Mouse (Mus musculus): ENCODE data around the gene Abca1. TPM values are rescaled to one million over a fixed set of nuclear protein-coding genes. Genes with fewer than 3 reads are reported as not detected.

Abca1 gene
- total and polyA plus RNA-seq, 3 experiments = 8.4 to 9.0 TPM; not detected in 1

GRCm38 (mm10) chr4:53082451-53082850 is 77.2 kb downstream of the Abca1 start:
- peaks cover 0 to 15% of the 10 kb centered on the region in 2 experiments; a peak in 2 of 4 replicates for H3K36me3 ChIP-seq (ENCODE audit: control insufficient read depth in 1 of 2, insufficient read depth in 2 of 2, low read length in 2 of 2)

GRCm38 (mm10) chr4:53081851-53082250 is 77.8 kb downstream of the Abca1 start:
- Histone ChIP-seq H3K4me1 (ENCODE audit: control insufficient read depth in 1 of 2, insufficient read depth in 2 of 2, low read length in 2 of 2) (peaks cover 0 to 4% of the 10 kb centered on the region in 2 experiments; a peak in 1 of 4 replicates), H3K27me3 (ENCODE audit: control insufficient read depth in 1 of 2, insufficient read depth in 2 of 2, low read length in 2 of 2) (no peaks in the 10 kb centered on the region), H3K4me3 (ENCODE audit: control insufficient read depth in 1 of 2, insufficient read depth in 1 of 2, low read depth in 2 of 2, low read length in 2 of 2) (no peak overlapping the region), H3K27ac (ENCODE audit: control insufficient read depth, low read depth, low read length) (no peak overlapping the region), H3K79me2 (ENCODE audit: control insufficient read depth, insufficient read depth, low read length, poor library complexity) (no peaks in the 10 kb centered on the region), H3K9me3 (replicated peaks; ENCODE audit: insufficient read depth, low read length) (no peaks in the 10 kb centered on the region), H3K9ac (ENCODE audit: control insufficient read depth, low read depth, low read length, poor library complexity, severe bottlenecking) (no peak overlapping the region), H3K36me3 (ENCODE audit: control insufficient read depth in 1 of 2, insufficient read depth in 2 of 2, low read length in 2 of 2) (peaks cover 0 to 15% of the 10 kb centered on the region in 2 experiments; a peak in 2 of 4 replicates)
- no peak for DNase-seq (ENCODE audit: low read depth, low spot score)
- TF ChIP-seq RCOR1 (IDR thresholded peaks at IDR 0.05; ENCODE audit: low read depth, low read length) (no peak), USF2 (IDR thresholded peaks at IDR 0.05; ENCODE audit: borderline replicate concordance in 1 of 2, insufficient read depth in 1 of 2, low read depth in 1 of 2, low read length in 2 of 2) (no peak), ZMIZ1 (IDR thresholded peaks at IDR 0.05; ENCODE audit: low read depth, low read length) (no peak), BHLHE40 (IDR thresholded peaks at IDR 0.05; ENCODE audit: borderline replicate concordance, low read depth, low read length) (no peak), POLR2AphosphoS2 (IDR thresholded peaks at IDR 0.05; ENCODE audit: low read length) (no peak), GABPA (IDR thresholded peaks at IDR 0.05; ENCODE audit: low read depth, low read length) (no peak), MYB (IDR thresholded peaks at IDR 0.05; ENCODE audit: low read depth, low read length) (no peak)

More at GRCm38 (mm10) chr4:53082451-53082850, 77.2 kb downstream of the Abca1 start:
- H3K4me3 ChIP-seq (ENCODE audit: control insufficient read depth in 1 of 2, insufficient read depth in 1 of 2, low read depth in 2 of 2, low read length in 2 of 2) = no peak overlapping the region
- no peaks in the 10 kb centered on the region for H3K9me3 ChIP-seq (replicated peaks; ENCODE audit: insufficient read depth, low read length)
- H3K27ac ChIP-seq (ENCODE audit: control insufficient read depth, low read depth, low read length) = no peak overlapping the region
- H3K4me1 ChIP-seq (ENCODE audit: control insufficient read depth in 1 of 2, insufficient read depth in 2 of 2, low read length in 2 of 2) = peaks cover 0 to 4% of the 10 kb centered on the region in 2 experiments; a peak in 1 of 4 replicates
- no peak for TF ChIP-seq ELF1 (IDR thresholded peaks at IDR 0.05; ENCODE audit: low read depth, low read length)
- TF ChIP-seq CTCF (IDR thresholded peaks at IDR 0.05 in 2 of 3, conservative IDR thresholded peaks at IDR 0.05 in 1 of 3; ENCODE audit: control insufficient read depth in 1 of 3, insufficient read depth in 1 of 3, low read depth in 2 of 3, low read length in 3 of 3, poor library complexity in 1 of 3, severe bottlenecking in 1 of 3) = no peak
- TF ChIP-seq NRF1 (IDR thresholded peaks at IDR 0.05; ENCODE audit: insufficient read depth, low read depth, low read length, poor library complexity, severe bottlenecking) = no peak
- TF ChIP-seq TCF12 (IDR thresholded peaks at IDR 0.05; ENCODE audit: low read depth, low read length) = no peak
- TF ChIP-seq BHLHE40 (IDR thresholded peaks at IDR 0.05; ENCODE audit: borderline replicate concordance, low read depth, low read length) = no peak
- TF ChIP-seq ZNF384 (IDR thresholded peaks at IDR 0.05; ENCODE audit: low read depth, low read length) = no peak
- no peak for TF ChIP-seq MAFK (IDR thresholded peaks at IDR 0.05; ENCODE audit: borderline replicate concordance, low read depth, low read length)
- no peak for TF ChIP-seq POLR2A (IDR thresholded peaks at IDR 0.05; ENCODE audit: control insufficient read depth in 1 of 2, insufficient read depth in 1 of 2, low read depth in 1 of 2, low read length in 2 of 2, poor library complexity in 1 of 2)
- no peak for TF ChIP-seq POLR2AphosphoS5 (IDR thresholded peaks at IDR 0.05; ENCODE audit: borderline replicate concordance, low read depth, low read length)
- no peak for TF ChIP-seq MAZ (IDR thresholded peaks at IDR 0.05; ENCODE audit: low read depth, low read length)
- H3K79me2 ChIP-seq (ENCODE audit: control insufficient read depth, insufficient read depth, low read length, poor library complexity) = no peaks in the 10 kb centered on the region
- DNase-seq (ENCODE audit: low read depth, low spot score) = no peak
- H3K27me3 ChIP-seq (ENCODE audit: control insufficient read depth in 1 of 2, insufficient read depth in 2 of 2, low read length in 2 of 2) = no peaks in the 10 kb centered on the region
- H3K9ac ChIP-seq (ENCODE audit: control insufficient read depth, low read depth, low read length, poor library complexity, severe bottlenecking) = no peak overlapping the region

Data from MEL (cell line).